Mouse (Mus musculus): Measurements from ENCODE around the gene Ppp1r1b. TPM values are rescaled to one million over a fixed set of nuclear protein-coding genes. Genes with fewer than 3 reads are reported as not detected.

Ppp1r1b gene
- total RNA-seq, 2 experiments from 2014 or later, result 146 to 208 TPM

- H3K4me3 ChIP-seq, result no peak overlapping the region
- intact Hi-C loops (cut with DNase I), result no loop called here
- no peak for TF ChIP-seq CTCF (IDR thresholded peaks at IDR 0.05)
- H3K27ac ChIP-seq, result peak overlapping the region; percentile 76; the same call in 1 of the 2 replicates
- DNase-seq (ENCODE audit: extremely low spot score in 1 of 2, low spot score in 2 of 2), result no peak
Observed at GRCm38 (mm10) chr11:98367171-98367862, 19.1 kb downstream of the Ppp1r1b start.

GRCm38 (mm10) chr11:98367863-98368186 lies 19.6 kb downstream of the Ppp1r1b start:
- no peak for TF ChIP-seq CTCF (IDR thresholded peaks at IDR 0.05)
- intact Hi-C loops (cut with DNase I), result no loop called here
- Histone ChIP-seq H3K4me3 (no peak overlapping the region), H3K27ac (peak overlapping the region; percentile 76; the same call in 1 of the 2 replicates)
- no peak for DNase-seq (ENCODE audit: extremely low spot score in 1 of 2, low spot score in 2 of 2)

GRCm38 (mm10) chr11:98369337-98369736 lies 21.1 kb downstream of the Ppp1r1b start:
- Histone ChIP-seq H3K4me3 (no peak overlapping the region), H3K27ac (peak overlapping the region; percentile 29)
- TF ChIP-seq CTCF (IDR thresholded peaks at IDR 0.05), result no peak
- intact Hi-C loops (cut with DNase I), result no loop called here
- no peak for DNase-seq (ENCODE audit: extremely low spot score in 1 of 2, low spot score in 2 of 2)

GRCm38 (mm10) chr11:98370588-98370987 lies 22.4 kb downstream of the Ppp1r1b start:
- 0 out of 2 replicates have a peak overlapping the region, but pooled peaks have one; percentile 26 for H3K27ac ChIP-seq
- DNase-seq (ENCODE audit: extremely low spot score in 1 of 2, low spot score in 2 of 2), result no peak
- H3K4me3 ChIP-seq, result no peak overlapping the region
- no peak for TF ChIP-seq CTCF (IDR thresholded peaks at IDR 0.05)
- intact Hi-C loops (cut with DNase I), result no loop called here

GRCm38 (mm10) chr11:98371556-98372240 lies 23.5 kb downstream of the Ppp1r1b start:
- Histone ChIP-seq H3K27ac (peak overlapping the region; percentile 47; the same call in 1 of the 2 replicates), H3K4me3 (no peak overlapping the region)
- intact Hi-C loops (cut with DNase I), result loop anchor here (1.0 kb wide), 1 partner anchor 29 kb away; no protein-coding TSS in a partner anchor
- no peak for DNase-seq (ENCODE audit: extremely low spot score in 1 of 2, low spot score in 2 of 2)
- no peak for TF ChIP-seq CTCF (IDR thresholded peaks at IDR 0.05)

GRCm38 (mm10) chr11:98372406-98372805 lies 24.2 kb downstream of the Ppp1r1b start:
- peak overlapping the region; percentile 32; the same call in 1 of the 2 replicates for H3K27ac ChIP-seq

GRCm38 (mm10) chr11:98373244-98373643 lies 25.0 kb downstream of the Ppp1r1b start:
- DNase-seq (ENCODE audit: extremely low spot score in 1 of 2, low spot score in 2 of 2), result no peak
- TF ChIP-seq CTCF (IDR thresholded peaks at IDR 0.05), result no peak
- intact Hi-C loops (cut with DNase I), result no loop called here
- Histone ChIP-seq H3K4me3 (no peak overlapping the region), H3K27ac (peak overlapping the region; percentile 32; the same call in 1 of the 2 replicates)

More at GRCm38 (mm10) chr11:98372406-98372805, 24.2 kb downstream of the Ppp1r1b start:
- TF ChIP-seq CTCF (IDR thresholded peaks at IDR 0.05), result peak; percentile 94
- intact Hi-C loops (cut with DNase I), result loop anchor here (1.0 kb wide), 1 partner anchor 30 kb away; no protein-coding TSS in a partner anchor
- H3K4me3 ChIP-seq, result no peak overlapping the region
- peak in 1 of 2 experiments; percentile 47 for DNase-seq (ENCODE audit: extremely low spot score in 1 of 2, low spot score in 2 of 2)

GRCm38 (mm10) chr11:98374266-98374665 lies 26.1 kb downstream of the Ppp1r1b start:
- TF ChIP-seq CTCF (IDR thresholded peaks at IDR 0.05), result no peak
- intact Hi-C loops (cut with DNase I), result no loop called here
- no peak overlapping the region for H3K4me3 ChIP-seq
- no peak for DNase-seq (ENCODE audit: extremely low spot score in 1 of 2, low spot score in 2 of 2)
- H3K27ac ChIP-seq, result no peak overlapping the region

- no peak for DNase-seq (ENCODE audit: extremely low spot score in 1 of 2, low spot score in 2 of 2)
- H3K27ac ChIP-seq, result no peak overlapping the region
- intact Hi-C loops (cut with DNase I), result no loop called here
- TF ChIP-seq CTCF (IDR thresholded peaks at IDR 0.05), result no peak
- no peak overlapping the region for H3K4me3 ChIP-seq
Observed at GRCm38 (mm10) chr11:98376756-98377155, 28.6 kb downstream of the Ppp1r1b start.

- TF ChIP-seq CTCF (IDR thresholded peaks at IDR 0.05), result no peak
- intact Hi-C loops (cut with DNase I), result no loop called here
Observed at GRCm38 (mm10) chr11:98377787-98378186, 29.6 kb downstream of the Ppp1r1b start.

GRCm38 (mm10) chr11:98379379-98379778 lies 31.2 kb downstream of the Ppp1r1b start:
- DNase-seq (ENCODE audit: extremely low spot score in 1 of 2, low spot score in 2 of 2), result no peak
- no peak overlapping the region for H3K4me3 ChIP-seq
- no peak overlapping the region for H3K27ac ChIP-seq
- no peak for TF ChIP-seq CTCF (IDR thresholded peaks at IDR 0.05)
- intact Hi-C loops (cut with DNase I), result no loop called here

More at GRCm38 (mm10) chr11:98377787-98378186, 29.6 kb downstream of the Ppp1r1b start:
- DNase-seq (ENCODE audit: extremely low spot score in 1 of 2, low spot score in 2 of 2), result no peak
- Histone ChIP-seq H3K27ac (no peak overlapping the region), H3K4me3 (no peak overlapping the region)

GRCm38 (mm10) chr11:98380106-98380505 lies 31.9 kb downstream of the Ppp1r1b start:
- no peak for DNase-seq (ENCODE audit: extremely low spot score in 1 of 2, low spot score in 2 of 2)
- Histone ChIP-seq H3K4me3 (no peak overlapping the region), H3K27ac (no peak overlapping the region)
- intact Hi-C loops (cut with DNase I), result no loop called here
- TF ChIP-seq CTCF (IDR thresholded peaks at IDR 0.05), result no peak

Measured in left cerebral cortex, adult 2 months (tissue).